Mouse (Mus musculus) large intestine, adult 2 months (tissue): ENCODE measurements at regions not wholly inside any gene's neighbourhood (a gene's known extent, or its start where the extent isn't known, plus 50 kb on each side); places are given as distances from the start of the nearest gene placed in this dataset.
A peak's percentile ranks its signal among the peaks of the same experiment; 100 is the strongest.
"Not testable (repeated sequence)": the region's sequence is repeated elsewhere in the genome, so short reads cannot be mapped to it uniquely, and the experiment has no call there.

ENCODE experiments used
- DNase-seq: peaks from one replicate; pipeline ENCODE4 v3.0.0-alpha.2; 2012; ENCODE audit warnings: low read depth, low spot score
- WGBS: fragments of 180-500 bp; shearing (Covaris S2); methylation state at CpG from one replicate; pipeline ENCODE4 v1.1.7; 2018; 5-methylcytosine and 5-hydroxymethylcytosine counted together

- DNase-seq: no peak
- WGBS: 82% methylated on average over 5 of the region's 5 CpGs
Measured at GRCm38 (mm10) chr10:99558656-99559055, 200.8 kb downstream of the Csl start.

- 76% methylated on average over 11 of the region's 11 CpGs for WGBS
Measured at GRCm38 (mm10) chr10:99561166-99561818, 198.2 kb downstream of the Csl start.

DNA sequence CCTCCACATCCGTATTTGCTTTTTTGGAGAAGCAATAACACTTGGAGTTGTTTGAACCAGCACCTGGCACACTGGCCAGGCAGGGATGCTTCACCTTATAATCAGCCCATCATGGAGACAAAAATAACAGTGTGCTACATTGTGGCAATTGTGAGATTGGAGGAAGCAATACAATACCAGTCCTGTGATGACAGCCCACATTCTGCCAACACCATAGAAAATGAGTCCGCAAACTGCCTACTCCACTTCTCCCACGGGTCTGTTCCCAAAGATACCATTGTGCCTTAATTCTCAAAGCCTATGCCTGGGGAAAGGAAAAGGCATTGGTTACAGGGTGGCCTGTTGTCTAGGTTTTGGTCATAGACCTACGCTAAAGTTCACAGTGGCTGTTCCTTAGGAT, 194.9 kb downstream of the Csl start:
- WGBS: 92% methylated on average over 4 of the region's 4 CpGs

More at GRCm38 (mm10) chr10:99561166-99561818, 198.2 kb downstream of the Csl start:
- no peak for DNase-seq

DNA sequence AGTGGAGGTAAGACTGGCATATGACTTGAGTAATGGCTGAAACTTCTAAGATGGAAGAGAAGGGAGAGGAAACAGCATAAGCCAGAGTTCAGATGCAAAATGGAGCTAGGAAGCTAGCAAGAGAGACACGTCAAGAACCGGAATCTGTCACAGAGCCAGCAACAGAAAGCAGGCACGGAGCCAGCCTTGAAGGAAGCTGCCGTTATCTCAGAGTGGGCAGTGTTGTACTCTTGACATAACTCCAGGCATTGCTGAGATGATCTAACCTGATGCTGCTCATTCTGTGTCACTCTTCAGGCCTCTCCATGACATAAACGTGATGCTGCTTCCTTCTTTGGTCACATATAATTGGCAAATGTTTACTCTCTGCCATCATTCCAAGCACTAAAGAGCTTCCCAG, 191.0 kb downstream of the Csl start:
- 40% methylated on average over 5 of the region's 5 CpGs for WGBS

More for the DNA sequence above, 194.9 kb downstream of the Csl start:
- no peak for DNase-seq

DNA sequence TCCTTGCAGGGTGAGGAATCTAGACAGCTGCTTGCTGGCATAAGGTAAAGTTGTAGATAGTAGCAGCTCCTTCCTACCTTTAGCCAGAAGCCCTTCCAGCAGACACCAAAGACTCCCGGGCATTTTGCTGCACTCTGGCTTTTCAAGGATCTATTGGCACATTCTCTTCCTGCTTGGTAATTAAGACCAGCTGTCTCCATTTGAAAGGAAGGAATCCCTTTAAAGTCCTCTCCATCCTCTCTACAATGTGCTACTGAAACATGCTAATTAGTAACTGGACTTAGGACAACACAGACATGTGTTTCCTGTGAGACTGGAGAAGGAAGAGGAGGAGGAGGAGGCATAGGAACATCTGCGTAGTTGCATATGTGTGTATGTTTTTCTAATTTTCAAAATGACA, 189.3 kb downstream of the Csl start:
- no peak for DNase-seq
- 59% methylated on average over 2 of the region's 2 CpGs for WGBS

More for the DNA sequence above, 191.0 kb downstream of the Csl start:
- no peak for DNase-seq

- DNase-seq: peak; percentile 38
- WGBS: 21% methylated on average over 14 of the region's 14 CpGs
Measured at GRCm38 (mm10) chr10:99573997-99574396, 185.5 kb downstream of the Csl start.

DNA sequence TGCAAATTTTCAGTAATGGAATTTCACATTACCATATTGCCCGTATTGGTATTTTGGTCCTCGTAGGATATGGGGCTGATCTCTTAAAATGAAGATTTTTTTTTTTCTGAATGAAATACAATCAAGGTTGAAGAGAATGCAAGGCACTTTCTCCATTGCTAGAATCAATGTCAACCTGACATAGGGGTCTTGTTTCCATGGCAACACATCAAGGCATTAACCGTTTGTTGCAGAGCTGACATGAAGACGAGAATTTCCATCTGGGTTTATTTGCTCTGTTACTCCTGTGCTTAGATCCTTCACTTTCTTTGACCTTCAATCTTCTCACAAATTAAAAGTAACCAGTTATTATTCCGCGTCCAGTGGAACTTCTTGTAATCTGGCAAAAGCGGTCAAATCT, 184.2 kb downstream of the Csl start:
- no peak for DNase-seq
- 96% methylated on average over 7 of the region's 7 CpGs for WGBS

DNA sequence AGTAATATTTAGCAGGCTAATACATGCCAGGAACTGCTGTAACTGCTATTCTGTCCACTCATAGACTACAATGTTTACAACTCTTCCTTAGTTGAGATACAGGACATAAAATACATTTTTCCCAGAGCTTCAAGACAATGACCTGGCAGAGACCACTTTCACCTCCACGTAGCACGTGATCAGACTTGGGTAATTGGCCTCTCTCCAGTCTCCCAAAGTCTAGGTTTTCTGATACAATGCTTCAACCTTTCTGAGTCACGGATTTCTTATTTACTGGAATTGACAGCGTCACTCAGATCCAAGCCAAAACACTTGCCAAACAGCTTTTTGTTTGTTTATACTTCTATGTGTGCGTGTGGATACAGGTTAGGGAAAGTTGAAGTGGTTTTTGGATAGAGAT, 183.2 kb downstream of the Csl start:
- no peak for DNase-seq
- 77% methylated on average over 5 of the region's 5 CpGs for WGBS

- WGBS: 20% methylated on average over 12 of the region's 12 CpGs
- DNase-seq: peak; percentile 27
Measured at GRCm38 (mm10) chr10:99577041-99577681, 182.3 kb downstream of the Csl start.

- 58% methylated on average over 4 of the region's 4 CpGs for WGBS
- no peak for DNase-seq
Measured at GRCm38 (mm10) chr10:99578366-99578765, 181.1 kb downstream of the Csl start.

GRCm38 (mm10) chr10:99580191-99580590, 179.3 kb downstream of the Csl start:
- DNase-seq: no peak
- WGBS: 74% methylated on average over 8 of the region's 8 CpGs

DNA sequence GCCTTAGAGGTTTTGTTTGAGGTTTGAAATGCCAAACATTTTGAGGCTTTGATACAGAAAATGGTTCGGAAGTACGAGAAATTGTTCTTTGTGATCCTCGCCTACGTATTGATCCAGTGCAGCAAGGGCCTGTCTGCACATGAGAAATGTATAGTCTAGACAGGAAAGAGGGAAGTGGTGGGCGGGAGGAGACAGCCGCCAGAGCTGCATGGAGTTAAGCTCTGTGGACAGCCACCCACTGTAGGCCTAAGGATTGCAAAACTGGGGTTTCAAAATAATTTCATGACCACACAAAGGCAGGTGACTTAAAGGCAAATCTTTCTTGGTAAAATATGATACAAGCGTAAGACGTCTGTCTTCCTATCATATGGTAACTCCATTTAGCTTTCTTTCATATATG, 178.4 kb downstream of the Csl start:
- 89% methylated on average over 8 of the region's 8 CpGs for WGBS
- DNase-seq: no peak

GRCm38 (mm10) chr10:99584855-99585254, 174.6 kb downstream of the Csl start:
- DNase-seq: no peak
- WGBS: 63% methylated on average over 2 of the region's 2 CpGs

DNA sequence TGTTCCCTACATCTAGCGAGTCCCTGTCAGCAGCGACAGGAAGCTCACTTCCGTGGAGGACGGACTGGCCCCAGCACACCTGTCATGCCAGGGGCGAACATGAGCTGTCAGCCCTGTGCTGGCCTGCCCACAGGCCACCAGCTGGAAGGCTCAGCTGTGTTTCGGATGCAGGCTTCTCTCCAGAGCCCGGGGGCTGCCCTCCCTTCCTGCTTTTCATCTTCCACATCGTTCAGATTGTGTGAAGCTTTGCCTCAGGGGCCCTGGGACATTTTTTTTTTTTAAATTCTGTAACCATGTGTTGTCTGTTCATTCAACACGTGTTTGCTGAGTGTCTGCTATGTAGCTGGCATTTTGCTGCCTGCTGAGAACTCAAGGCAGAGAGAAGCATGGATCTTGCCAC, 167.2 kb downstream of the Csl start:
- WGBS: 24% methylated on average over 9 of the region's 9 CpGs
- no peak for DNase-seq

DNA sequence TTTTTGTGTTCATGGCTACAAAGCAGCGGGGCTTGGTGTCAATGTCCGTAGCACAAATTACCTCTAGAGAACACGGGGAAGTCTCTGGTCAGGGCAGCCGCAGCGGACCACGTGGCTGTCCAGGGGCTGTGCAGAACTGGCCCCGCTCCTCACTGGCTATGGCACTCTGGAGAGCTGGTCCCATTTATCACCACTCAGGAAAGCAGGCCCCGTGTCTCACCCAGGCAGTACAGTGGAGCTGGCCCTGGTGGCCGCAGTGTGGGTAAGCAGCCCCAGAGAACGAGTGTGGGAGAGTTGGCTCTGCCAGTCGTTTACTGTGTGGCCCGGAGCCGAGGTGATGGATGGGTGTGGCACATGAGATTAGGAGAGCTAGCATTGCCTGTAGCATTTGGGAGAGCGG, 163.8 kb downstream of the Csl start:
- 75% methylated on average over 14 of the region's 14 CpGs for WGBS
- DNase-seq: no peak

DNA sequence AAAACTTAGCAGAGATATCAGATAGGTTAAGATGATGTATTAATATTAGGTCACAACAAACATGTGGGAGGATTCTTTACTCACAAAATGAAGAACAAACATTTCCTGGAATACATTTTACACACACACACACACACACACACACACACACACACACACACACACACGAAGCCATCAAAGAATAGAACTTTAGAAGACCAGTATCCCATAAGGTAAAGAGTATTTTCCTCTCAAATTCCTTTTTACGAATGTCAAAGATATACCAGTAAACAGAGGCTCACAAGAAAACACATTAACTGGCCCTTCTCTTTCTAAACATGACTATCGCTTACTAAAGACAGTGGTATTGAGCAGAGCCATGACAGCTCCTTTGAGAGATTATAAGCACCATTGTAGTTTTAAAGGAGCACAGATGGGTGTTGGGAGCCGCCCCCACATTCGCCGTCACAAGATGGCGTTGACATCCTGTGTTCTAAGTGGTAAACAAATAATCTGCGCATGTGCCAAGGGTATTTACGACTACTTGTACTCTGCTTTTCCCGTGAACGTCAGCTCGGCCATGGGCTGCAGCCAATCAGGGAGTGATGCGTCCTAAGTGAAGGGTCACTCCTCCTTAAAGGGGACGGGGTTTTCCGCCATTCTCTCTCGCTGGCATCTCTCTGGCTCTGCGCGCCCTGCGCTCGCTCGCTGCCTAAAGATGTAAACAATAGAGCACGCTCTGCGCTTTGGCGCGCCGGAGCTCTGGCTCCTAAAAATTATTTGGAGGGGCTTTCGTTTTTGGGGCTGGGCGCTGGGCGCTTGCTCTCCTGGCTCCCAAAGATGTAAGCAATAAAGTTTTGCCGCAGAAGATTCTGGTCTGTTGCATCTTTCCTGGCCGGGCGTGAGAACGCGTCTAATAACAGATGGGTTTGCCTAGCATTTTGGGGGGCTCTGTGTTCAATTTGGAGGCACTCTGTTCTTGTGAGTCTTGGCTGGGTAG, 160.0 kb downstream of the Csl start:
- not testable (repeated sequence) for DNase-seq
- WGBS: 50% methylated on average over 27 of the region's 34 CpGs

DNA sequence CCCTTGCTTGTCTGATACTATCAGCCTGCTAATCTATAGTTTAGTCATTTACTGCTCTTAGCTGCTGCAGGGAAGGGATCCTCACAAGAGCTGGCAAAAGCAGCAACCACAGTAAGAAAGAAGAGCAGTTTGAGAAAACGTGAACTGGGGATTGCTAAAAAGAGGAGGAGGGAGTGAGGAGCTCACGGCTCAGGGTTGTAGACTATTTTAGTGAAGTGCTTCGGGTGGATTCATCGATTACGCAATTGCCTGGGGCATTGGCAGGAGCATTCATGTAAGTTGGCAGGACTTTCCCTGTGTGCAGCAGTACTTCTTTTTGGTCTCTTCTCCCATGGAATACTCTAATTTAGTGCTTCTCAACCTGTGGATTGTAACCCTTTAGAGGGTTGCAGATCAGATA, 157.1 kb downstream of the Csl start:
- 52% methylated on average over 5 of the region's 5 CpGs for WGBS
- no peak for DNase-seq

- 89% methylated on average over 1 of the region's 1 CpGs for WGBS
Measured at GRCm38 (mm10) chr10:99604172-99604571, 155.3 kb downstream of the Csl start.

GRCm38 (mm10) chr10:99608477-99608876, 151.0 kb downstream of the Csl start:
- 91% methylated on average over 10 of the region's 10 CpGs for WGBS
- DNase-seq: no peak

More at GRCm38 (mm10) chr10:99604172-99604571, 155.3 kb downstream of the Csl start:
- DNase-seq: no peak

- 96% methylated on average over 3 of the region's 3 CpGs for WGBS
- no peak for DNase-seq
Measured at GRCm38 (mm10) chr10:99609420-99609819, 150.0 kb downstream of the Csl start.
